Mouse (Mus musculus) adrenal gland, adult 18-20 months (tissue): ENCODE measurements around the gene Tmem235. TPM values are rescaled to one million over a fixed set of nuclear protein-coding genes. Genes with fewer than 3 reads are reported as not detected.

Experiments
- DNase-seq, 2 experiments: peaks; one replicate each; pipeline ENCODE4 v3.0.0; 2021 to 2022; ENCODE audit warnings: low spot score in 2 of 2
- total RNA-seq, 2 experiments: library from RNA; stranded (reverse); gene quantifications; 1 replicate in 1 of 2; 2 replicates in 1 of 2; pipeline ENCODE4 v1.2.3; 2021

The Tmem235 gene
- total RNA-seq, 2 experiments from 2014 or later, result not detected

- no peak for DNase-seq
These were observed 2.8 kb downstream of the Tmem235 start for GRCm38 (mm10) chr11:117863174-117863856.

GRCm38 (mm10) chr11:117864805-117865204 is 4.3 kb downstream of the Tmem235 start:
- no peak for DNase-seq

- no peak for DNase-seq
These were observed 5.4 kb downstream of the Tmem235 start for GRCm38 (mm10) chr11:117865988-117866387.

GRCm38 (mm10) chr11:117870688-117871365 is 10.3 kb downstream of the Tmem235 start:
- DNase-seq, result peak; percentile 62 to 64

- DNase-seq, result no peak
These were observed 10.8 kb downstream of the Tmem235 start for GRCm38 (mm10) chr11:117871376-117871775.

GRCm38 (mm10) chr11:117871911-117872584 is 11.5 kb downstream of the Tmem235 start:
- DNase-seq, result no peak

GRCm38 (mm10) chr11:117872861-117873608 is 12.5 kb downstream of the Tmem235 start, which contains the start of gene Tha1:
Gene Tha1, minus strand, starts transcription at chr11:117873481.
- DNase-seq, result peak; percentile 74 to 77

- DNase-seq, result no peak
These were observed 13.9 kb downstream of the Tmem235 start for GRCm38 (mm10) chr11:117874419-117874818.

GRCm38 (mm10) chr11:117875681-117876080 is 15.1 kb downstream of the Tmem235 start:
- no peak for DNase-seq

- DNase-seq, result no peak
These were observed 17.6 kb downstream of the Tmem235 start for GRCm38 (mm10) chr11:117877917-117878745.

GRCm38 (mm10) chr11:117878892-117879291 is 18.3 kb downstream of the Tmem235 start:
- DNase-seq, result no peak

GRCm38 (mm10) chr11:117879676-117880075 is 19.1 kb downstream of the Tmem235 start:
- DNase-seq, result no peak

GRCm38 (mm10) chr11:117880336-117880976 is 19.9 kb downstream of the Tmem235 start:
- DNase-seq, result no peak

- DNase-seq, result no peak
These were observed 20.4 kb downstream of the Tmem235 start for GRCm38 (mm10) chr11:117880977-117881358.

GRCm38 (mm10) chr11:117881787-117882186 is 21.2 kb downstream of the Tmem235 start:
- DNase-seq, result no peak

- DNase-seq, result no peak
These were observed 21.7 kb downstream of the Tmem235 start for GRCm38 (mm10) chr11:117882208-117882607.

- no peak for DNase-seq
These were observed 25.4 kb downstream of the Tmem235 start for GRCm38 (mm10) chr11:117886000-117886399.

- DNase-seq, result no peak
These were observed 27.8 kb downstream of the Tmem235 start for GRCm38 (mm10) chr11:117888168-117888852.
